Mouse (Mus musculus) midbrain, embryonic 14.5 days (tissue): ENCODE measurements around the gene Pex3. TPM values are rescaled to one million over a fixed set of nuclear protein-coding genes. Genes with fewer than 3 reads are reported as not detected.

ENCODE experiments used
- ATAC-seq: fragments of 200-750 bp; cut with Nextera tagmentation; 2 replicates; pipeline ENCODE4 v1.8.0; 2017; ENCODE audit warnings: moderate number of reproducible peaks, moderate library complexity; ENCODE audit not compliant: low FRiP score, low TSS enrichment
- DNase-seq: peaks from one replicate; pipeline ENCODE4 v3.0.0-alpha.2; 2015
- H3K27ac ChIP-seq: fragments of 300-500 bp; sonication (generic); replicated peaks from 2 replicates; pipeline ENCODE4 v1.5.1; 2014; ENCODE audit warnings: mild to moderate bottlenecking, low read depth, low read length, moderate library complexity
- H3K27me3 ChIP-seq: fragments of 300-500 bp; sonication (generic); 2 replicates; pipeline ENCODE4 v1.6.1; 2014; ENCODE audit warnings: low read length, control low read depth, mixed read lengths; ENCODE audit not compliant: control insufficient read depth, insufficient read depth
- H3K36me3 ChIP-seq: fragments of 300-500 bp; sonication (generic); 2 replicates; pipeline ENCODE4 v1.6.1; 2014; ENCODE audit warnings: low read length, control low read depth; ENCODE audit not compliant: control insufficient read depth, insufficient read depth
- H3K4me1 ChIP-seq: fragments of 300-500 bp; sonication (generic); 2 replicates; pipeline ENCODE4 v1.6.1; 2014; ENCODE audit warnings: mild to moderate bottlenecking, antibody characterized with exemption, low read length, control low read depth; ENCODE audit not compliant: control insufficient read depth, insufficient read depth
- H3K4me2 ChIP-seq: fragments of 300-500 bp; sonication (generic); 2 replicates; pipeline ENCODE4 v1.6.1; 2014; ENCODE audit warnings: mild to moderate bottlenecking, low read length, moderate library complexity
- H3K4me3 ChIP-seq: fragments of 300-500 bp; sonication (generic); replicated peaks from 2 replicates; pipeline ENCODE4 v1.5.1; 2014; ENCODE audit warnings: low read depth, low read length
- H3K9ac ChIP-seq: fragments of 300-500 bp; sonication (generic); replicated peaks from 2 replicates; pipeline ENCODE4 v1.6.1; 2014; ENCODE audit warnings: mild to moderate bottlenecking, low read length, moderate library complexity
- H3K9me3 ChIP-seq: fragments of 300-500 bp; sonication (generic); 2 replicates; pipeline ENCODE4 v1.6.1; 2016; ENCODE audit warnings: low read length, control low read depth, mixed read lengths; ENCODE audit not compliant: control insufficient read depth
- WGBS: fragments of 180-500 bp; shearing (Covaris S2); extraction: QIAGEN DNeasy Blood & Tissue Kit; methylation state at CpG from one replicate; pipeline ENCODE4 v1.1.7; 2014; 5-methylcytosine and 5-hydroxymethylcytosine counted together
- polyA plus RNA-seq: library from polyadenylated mRNA; unstranded; fragments of >200 nt; fragmentation: Nextera tagmentation; extraction: Ambion mirVana; gene quantifications from 2 replicates; pipeline ENCODE4 v1.2.1, GENCODE M21; 2014

Pex3 gene
- 34.7 and 36.1 TPM in 2 replicates for polyA plus RNA-seq

- H3K36me3 ChIP-seq = 0 out of 2 replicates have a peak, but pooled peaks cover 2% of the 10 kb centered on the region
- DNase-seq (peak; percentile 92), ATAC-seq (peak; percentile 93)
- peak within 1 kb of the TSS; percentile 61 for H3K4me2 ChIP-seq
- H3K27ac ChIP-seq = peak within 1 kb of the TSS; percentile 69
- no peaks in the 10 kb centered on the region for H3K9me3 ChIP-seq
- under 1% methylated on average over 51 of the region's 51 CpGs for WGBS
- no peaks in the 10 kb centered on the region for H3K27me3 ChIP-seq
- peak within 1 kb of the TSS; percentile 62 for H3K4me3 ChIP-seq
- H3K4me1 ChIP-seq = peaks cover 8% of the 10 kb centered on the region
- H3K9ac ChIP-seq = peak within 1 kb of the TSS; percentile 70
Observed at GRCm38 (mm10) chr10:13552646-13553497, at the start of gene Pex3, which contains the start of gene Adat2. Gene Pex3, minus strand, starts transcription at chr10:13553142. Gene Adat2, plus strand, starts transcription at chr10:13552894.

GRCm38 (mm10) chr10:13600926-13601325 is 48.0 kb upstream of the Pex3 start:
- DNase-seq = no peak
- H3K9ac ChIP-seq = no peak overlapping the region

GRCm38 (mm10) chr10:13597491-13597890 is 44.5 kb upstream of the Pex3 start:
- Histone ChIP-seq H3K4me1 (no peaks in the 10 kb centered on the region), H3K9ac (no peak overlapping the region), H3K27me3 (no peaks in the 10 kb centered on the region), H3K4me2 (no peak overlapping the region), H3K27ac (no peak overlapping the region), H3K9me3 (no peaks in the 10 kb centered on the region), H3K4me3 (no peak overlapping the region), H3K36me3 (no peaks in the 10 kb centered on the region)
- DNase-seq (no peak), ATAC-seq (no peak)
- 82% methylated on average over 8 of the region's 8 CpGs for WGBS

More at GRCm38 (mm10) chr10:13600926-13601325, 48.0 kb upstream of the Pex3 start:
- WGBS = 63% methylated on average over 2 of the region's 2 CpGs
- Histone ChIP-seq H3K27ac (no peak overlapping the region), H3K9me3 (no peaks in the 10 kb centered on the region), H3K27me3 (no peaks in the 10 kb centered on the region), H3K4me1 (no peaks in the 10 kb centered on the region), H3K36me3 (no peaks in the 10 kb centered on the region), H3K4me2 (no peak overlapping the region), H3K4me3 (no peak overlapping the region)
- ATAC-seq = no peak

GRCm38 (mm10) chr10:13596866-13597265 is 43.9 kb upstream of the Pex3 start:
- H3K9me3 ChIP-seq = no peaks in the 10 kb centered on the region
- ATAC-seq = no peak
- WGBS = 81% methylated on average over 9 of the region's 9 CpGs

GRCm38 (mm10) chr10:13596073-13596472 is 43.1 kb upstream of the Pex3 start:
- Histone ChIP-seq H3K4me2 (no peak overlapping the region), H3K27ac (no peak overlapping the region), H3K4me3 (no peak overlapping the region), H3K36me3 (no peaks in the 10 kb centered on the region), H3K27me3 (no peaks in the 10 kb centered on the region), H3K9me3 (0 out of 2 replicates have a peak, but pooled peaks cover 3% of the 10 kb centered on the region), H3K9ac (no peak overlapping the region), H3K4me1 (no peaks in the 10 kb centered on the region)
- ATAC-seq = no peak
- WGBS = 31% methylated on average over 3 of the region's 3 CpGs
- peak; percentile 9 for DNase-seq

More at GRCm38 (mm10) chr10:13596866-13597265, 43.9 kb upstream of the Pex3 start:
- H3K27ac ChIP-seq = no peak overlapping the region
- no peaks in the 10 kb centered on the region for H3K4me1 ChIP-seq
- no peak for DNase-seq
- no peaks in the 10 kb centered on the region for H3K27me3 ChIP-seq
- no peaks in the 10 kb centered on the region for H3K36me3 ChIP-seq
- H3K4me3 ChIP-seq = no peak overlapping the region
- no peak overlapping the region for H3K9ac ChIP-seq
- no peak overlapping the region for H3K4me2 ChIP-seq

- ATAC-seq (no peak), DNase-seq (no peak)
- 88% methylated on average over 3 of the region's 3 CpGs for WGBS
Observed at GRCm38 (mm10) chr10:13593529-13593928, 40.6 kb upstream of the Pex3 start.

GRCm38 (mm10) chr10:13592196-13592595 is 39.3 kb upstream of the Pex3 start:
- Histone ChIP-seq H3K4me3 (no peak overlapping the region), H3K9ac (no peak overlapping the region), H3K36me3 (no peaks in the 10 kb centered on the region), H3K27ac (no peak overlapping the region), H3K9me3 (0 out of 2 replicates have a peak, but pooled peaks cover 3% of the 10 kb centered on the region), H3K4me2 (no peak overlapping the region), H3K4me1 (no peaks in the 10 kb centered on the region), H3K27me3 (no peaks in the 10 kb centered on the region)
- no peak for DNase-seq
- 92% methylated on average over 10 of the region's 10 CpGs for WGBS
- no peak for ATAC-seq

More at GRCm38 (mm10) chr10:13593529-13593928, 40.6 kb upstream of the Pex3 start:
- H3K27ac ChIP-seq = no peak overlapping the region
- no peaks in the 10 kb centered on the region for H3K4me1 ChIP-seq
- 0 out of 2 replicates have a peak, but pooled peaks cover 3% of the 10 kb centered on the region for H3K9me3 ChIP-seq
- no peak overlapping the region for H3K4me2 ChIP-seq
- H3K4me3 ChIP-seq = no peak overlapping the region
- no peaks in the 10 kb centered on the region for H3K36me3 ChIP-seq
- H3K27me3 ChIP-seq = no peaks in the 10 kb centered on the region
- no peak overlapping the region for H3K9ac ChIP-seq

- WGBS = 78% methylated on average over 2 of the region's 2 CpGs
- Histone ChIP-seq H3K36me3 (no peaks in the 10 kb centered on the region), H3K4me2 (no peak overlapping the region), H3K4me1 (no peaks in the 10 kb centered on the region), H3K27ac (no peak overlapping the region), H3K9me3 (0 out of 2 replicates have a peak, but pooled peaks cover 3% of the 10 kb centered on the region), H3K4me3 (no peak overlapping the region), H3K9ac (no peak overlapping the region), H3K27me3 (no peaks in the 10 kb centered on the region)
- no peak for DNase-seq
- no peak for ATAC-seq
Observed at GRCm38 (mm10) chr10:13587914-13588313, 35.0 kb upstream of the Pex3 start.
